Mouse (Mus musculus) bone marrow, adult 2 months (tissue): ENCODE data around the gene Tagap1.
"Not testable (repeated sequence)": the region's sequence is repeated elsewhere in the genome, so short reads cannot be mapped to it uniquely, and the experiment has no call there.

Experiments
- CTCF ChIP-seq: fragments of 200-500 bp; IDR thresholded peaks from 2 replicates; pipeline ENCODE4 v1.5.1; 2011; ENCODE audit warnings: low read length, control low read depth; ENCODE audit not compliant: control insufficient read depth, insufficient read depth
- POLR2A ChIP-seq: fragments of 200-500 bp; IDR thresholded peaks from 2 replicates; pipeline ENCODE4 v1.6.1; 2011; ENCODE audit warnings: low read depth, mild to moderate bottlenecking, control low read depth, low read length, borderline replicate concordance; ENCODE audit not compliant: control insufficient read depth

- TF ChIP-seq POLR2A, CTCF: not testable (repeated sequence)
Measured at GRCm38 (mm10) chr17:6919388-6919787, 41.6 kb downstream of the Tagap1 start.
